Mouse (Mus musculus) liver, embryonic 15.5 days (tissue): ENCODE data around the gene Ahsa2. TPM values are rescaled to one million over a fixed set of nuclear protein-coding genes. Genes with fewer than 3 reads are reported as not detected.
"Not testable (repeated sequence)": the region's sequence is repeated elsewhere in the genome, so short reads cannot be mapped to it uniquely, and the experiment has no call there.

Experiments used
- ATAC-seq: fragments of 200-750 bp; cut with Nextera tagmentation; 2 replicates; pipeline ENCODE4 v1.8.0; 2017; ENCODE audit warnings: moderate number of reproducible peaks, mild to moderate bottlenecking, moderate library complexity; ENCODE audit not compliant: insufficient read depth
- H3K27ac ChIP-seq: fragments of 300-500 bp; sonication (generic); replicated peaks from 2 replicates; pipeline ENCODE4 v1.5.1; 2015; ENCODE audit warnings: mild to moderate bottlenecking, inconsistent platforms
- H3K27me3 ChIP-seq: fragments of 300-500 bp; sonication (generic); 2 replicates; pipeline ENCODE4 v1.6.1; 2015; ENCODE audit warnings: mild to moderate bottlenecking, inconsistent platforms
- H3K36me3 ChIP-seq: fragments of 300-500 bp; sonication (generic); replicated peaks from 2 replicates; pipeline ENCODE4 v1.6.1; 2015; ENCODE audit warnings: moderate library complexity, mild to moderate bottlenecking, inconsistent platforms
- H3K4me1 ChIP-seq: fragments of 300-500 bp; sonication (generic); replicated peaks from 2 replicates; pipeline ENCODE4 v1.6.1; 2015; ENCODE audit warnings: inconsistent platforms
- H3K4me2 ChIP-seq: fragments of 300-500 bp; sonication (generic); 2 replicates; pipeline ENCODE4 v1.6.1; 2015; ENCODE audit warnings: moderate library complexity, mild to moderate bottlenecking, inconsistent platforms
- H3K4me3 ChIP-seq: fragments of 300-500 bp; sonication (generic); replicated peaks from 2 replicates; pipeline ENCODE4 v1.5.1; 2015; ENCODE audit warnings: mild to moderate bottlenecking, inconsistent platforms
- H3K9ac ChIP-seq: fragments of 300-500 bp; sonication (generic); 2 replicates; pipeline ENCODE4 v1.6.1; 2015; ENCODE audit warnings: moderate library complexity, mild to moderate bottlenecking, inconsistent platforms
- H3K9me3 ChIP-seq: fragments of 300-500 bp; sonication (generic); replicated peaks from 2 replicates; pipeline ENCODE4 v1.6.1; 2016; ENCODE audit warnings: inconsistent platforms
- WGBS: fragments of 180-500 bp; shearing (Covaris S2); methylation state at CpG from one replicate; pipeline ENCODE4 v1.1.7; 2015; ENCODE audit warnings: mixed read lengths; ENCODE audit not compliant: insufficient replicate concordance; 5-methylcytosine and 5-hydroxymethylcytosine counted together
- polyA plus RNA-seq: library from polyadenylated mRNA; unstranded; fragments of >200 nt; fragmentation: Nextera tagmentation; extraction: Ambion mirVana; gene quantifications from 2 replicates; pipeline ENCODE4 v1.2.1, GENCODE M21; 2015

Ahsa2 gene
- 22.7 and 25.9 TPM in 2 replicates for polyA plus RNA-seq

GRCm38 (mm10) chr11:23497718-23498509 is at the start of gene Ahsa2:
Gene Ahsa2, minus strand, starts transcription at chr11:23498030.
- Histone ChIP-seq H3K4me1 (peaks cover 38% of the 10 kb centered on the region), H3K27ac (peak within 1 kb of the TSS; percentile 89), H3K9me3 (no peaks in the 10 kb centered on the region), H3K36me3 (peaks cover 28% of the 10 kb centered on the region), H3K4me2 (peak within 1 kb of the TSS; percentile 95), H3K4me3 (peak within 1 kb of the TSS; percentile 95), H3K27me3 (no peaks in the 10 kb centered on the region), H3K9ac (peak within 1 kb of the TSS; percentile 94)
- ATAC-seq = peak; percentile 94
- under 1% methylated on average over 64 of the region's 66 CpGs for WGBS

GRCm38 (mm10) chr11:23537446-23537845 is 39.6 kb upstream of the Ahsa2 start:
- Histone ChIP-seq H3K4me2 (no peak overlapping the region), H3K27ac (no peak overlapping the region), H3K9me3 (no peaks in the 10 kb centered on the region), H3K4me3 (no peak overlapping the region), H3K9ac (no peak overlapping the region), H3K27me3 (no peaks in the 10 kb centered on the region), H3K36me3 (no peaks in the 10 kb centered on the region), H3K4me1 (no peaks in the 10 kb centered on the region)
- 57% methylated on average over 2 of the region's 2 CpGs for WGBS
- ATAC-seq = no peak

- no peaks in the 10 kb centered on the region for H3K36me3 ChIP-seq
- H3K4me2 ChIP-seq = no peak within 1 kb of the TSS
- ATAC-seq = no peak
- WGBS = 52% methylated on average over 5 of the region's 5 CpGs
- H3K27me3 ChIP-seq = no peaks in the 10 kb centered on the region
- H3K4me1 ChIP-seq = no peaks in the 10 kb centered on the region
- H3K9ac ChIP-seq = no peak within 1 kb of the TSS
- no peak within 1 kb of the TSS for H3K27ac ChIP-seq
- H3K4me3 ChIP-seq = no peak within 1 kb of the TSS
- no peaks in the 10 kb centered on the region for H3K9me3 ChIP-seq
Observed at GRCm38 (mm10) chr11:23520473-23521205, 22.8 kb upstream of the Ahsa2 start, which contains the start of gene 1700093K21Rik. Gene 1700093K21Rik, minus strand, starts transcription at chr11:23521155.

GRCm38 (mm10) chr11:23518981-23519380 is 21.2 kb upstream of the Ahsa2 start:
- no peak overlapping the region for H3K9ac ChIP-seq
- 65% methylated on average over 3 of the region's 3 CpGs for WGBS
- H3K27ac ChIP-seq = no peak overlapping the region
- ATAC-seq = no peak
- H3K9me3 ChIP-seq = no peaks in the 10 kb centered on the region
- H3K36me3 ChIP-seq = no peaks in the 10 kb centered on the region
- no peak overlapping the region for H3K4me3 ChIP-seq
- no peak overlapping the region for H3K4me2 ChIP-seq
- H3K27me3 ChIP-seq = no peaks in the 10 kb centered on the region
- H3K4me1 ChIP-seq = no peaks in the 10 kb centered on the region

GRCm38 (mm10) chr11:23515315-23515714 is 17.5 kb upstream of the Ahsa2 start:
- no peaks in the 10 kb centered on the region for H3K36me3 ChIP-seq
- no peaks in the 10 kb centered on the region for H3K4me1 ChIP-seq
- no peak overlapping the region for H3K4me2 ChIP-seq
- no peak for ATAC-seq
- no peak overlapping the region for H3K4me3 ChIP-seq
- no peak overlapping the region for H3K9ac ChIP-seq
- no peaks in the 10 kb centered on the region for H3K27me3 ChIP-seq
- no peaks in the 10 kb centered on the region for H3K9me3 ChIP-seq
- no peak overlapping the region for H3K27ac ChIP-seq
- WGBS = 69% methylated on average over 2 of the region's 2 CpGs

GRCm38 (mm10) chr11:23514785-23515184 is 17.0 kb upstream of the Ahsa2 start:
- H3K4me1 ChIP-seq, H3K9me3 ChIP-seq, H3K27me3 ChIP-seq, H3K4me2 ChIP-seq, H3K36me3 ChIP-seq, H3K4me3 ChIP-seq, H3K27ac ChIP-seq, ATAC-seq, H3K9ac ChIP-seq: not testable (repeated sequence)
- 47% methylated on average over 4 of the region's 4 CpGs for WGBS

- not testable (repeated sequence) for H3K9me3 ChIP-seq, H3K4me1 ChIP-seq, H3K27ac ChIP-seq, H3K4me2 ChIP-seq, ATAC-seq, H3K9ac ChIP-seq, H3K27me3 ChIP-seq, H3K36me3 ChIP-seq, H3K4me3 ChIP-seq
- WGBS = 74% methylated on average over 5 of the region's 5 CpGs
Observed at GRCm38 (mm10) chr11:23504801-23505200, 7.0 kb upstream of the Ahsa2 start.

GRCm38 (mm10) chr11:23498609-23499008 is 779 bp upstream of the Ahsa2 start:
- WGBS = 10% methylated on average over 5 of the region's 5 CpGs
- Histone ChIP-seq H3K4me3 (peak overlapping the region; percentile 95), H3K27ac (peak overlapping the region; percentile 77), H3K4me1 (peaks cover 38% of the 10 kb centered on the region), H3K36me3 (peaks cover 21% of the 10 kb centered on the region), H3K9ac (peak overlapping the region; percentile 68), H3K4me2 (peak overlapping the region; percentile 95), H3K9me3 (no peaks in the 10 kb centered on the region), H3K27me3 (no peaks in the 10 kb centered on the region)
- ATAC-seq = no peak

- Histone ChIP-seq H3K4me2 (peak overlapping the region; percentile 95), H3K27me3 (no peaks in the 10 kb centered on the region), H3K36me3 (peaks cover 34% of the 10 kb centered on the region), H3K4me1 (peaks cover 38% of the 10 kb centered on the region), H3K4me3 (peak overlapping the region; percentile 95), H3K9me3 (no peaks in the 10 kb centered on the region), H3K9ac (peak overlapping the region; percentile 94), H3K27ac (peak overlapping the region; percentile 89)
- WGBS = under 1% methylated on average over 21 of the region's 22 CpGs
- ATAC-seq = peak; percentile 63
Observed at GRCm38 (mm10) chr11:23497335-23497717, 504 bp downstream of the Ahsa2 start.

- H3K4me1 ChIP-seq = peaks cover 38% of the 10 kb centered on the region
- H3K4me2 ChIP-seq = peak overlapping the region; percentile 95
- H3K27ac ChIP-seq = no peak overlapping the region
- peak overlapping the region; percentile 95 for H3K4me3 ChIP-seq
- 55% methylated on average over 6 of the region's 6 CpGs for WGBS
- no peaks in the 10 kb centered on the region for H3K27me3 ChIP-seq
- H3K9ac ChIP-seq = peak overlapping the region; percentile 94
- H3K36me3 ChIP-seq = peaks cover 40% of the 10 kb centered on the region
- H3K9me3 ChIP-seq = no peaks in the 10 kb centered on the region
- no peak for ATAC-seq
Observed at GRCm38 (mm10) chr11:23496661-23497060, 1.2 kb downstream of the Ahsa2 start.

GRCm38 (mm10) chr11:23495231-23495630 is 2.6 kb downstream of the Ahsa2 start:
- Histone ChIP-seq H3K27ac (no peak overlapping the region), H3K9me3 (no peaks in the 10 kb centered on the region), H3K9ac (no peak overlapping the region), H3K4me2 (no peak overlapping the region), H3K27me3 (no peaks in the 10 kb centered on the region), H3K36me3 (peaks cover 54% of the 10 kb centered on the region), H3K4me3 (no peak overlapping the region), H3K4me1 (peaks cover 38% of the 10 kb centered on the region)
- whole genome bisulfite sequencing = 89% methylated on average over 6 of the region's 6 CpGs
- ATAC-seq = no peak
